Mouse (Mus musculus): ENCODE results near the gene H2afz.
"Not testable (repeated sequence)": the region's sequence is repeated elsewhere in the genome, so short reads cannot be mapped to it uniquely, and the experiment has no call there.

The H2afz gene

DNA sequence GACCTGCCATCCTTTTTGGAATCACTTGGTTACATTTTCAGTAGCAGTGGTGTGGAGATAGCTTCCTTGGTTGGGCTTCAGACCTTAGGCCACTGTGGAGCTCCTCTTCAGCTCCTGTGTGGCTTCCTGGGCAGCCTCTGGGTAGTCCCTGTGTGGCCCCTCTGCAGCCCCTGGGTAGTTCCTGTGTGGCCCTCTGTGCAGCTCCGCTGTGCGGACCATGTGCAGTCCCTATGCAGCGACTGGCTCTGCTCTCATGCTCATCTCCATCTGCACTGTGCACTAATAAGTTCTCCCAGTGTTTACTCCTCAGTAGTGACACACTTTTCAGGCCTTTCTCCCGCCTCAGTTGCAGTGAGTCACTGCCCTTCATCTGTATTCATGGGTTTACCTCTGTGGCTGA lies 27.8 kb downstream of the H2afz start:
- no peak overlapping the region for H3K4me3 ChIP-seq (replicated peaks; ENCODE audit: low read length)
- no peaks in the 10 kb centered on the region for H3K9me3 ChIP-seq (ENCODE audit: low read length)
- 0 out of 2 replicates have a peak, but pooled peaks cover 8% of the 10 kb centered on the region for H3K36me3 ChIP-seq (ENCODE audit: insufficient read depth, low read length)
- no peaks in the 10 kb centered on the region for H3K27me3 ChIP-seq (ENCODE audit: insufficient read depth, low read length)
- no peak for TF ChIP-seq CTCF (conservative IDR thresholded peaks at IDR 0.05; ENCODE audit: low read length)
- no peak for TF ChIP-seq NANOG (IDR thresholded peaks at IDR 0.05; ENCODE audit: borderline replicate concordance, low read length)
- TF ChIP-seq POU5F1 (IDR thresholded peaks at IDR 0.05; ENCODE audit: borderline replicate concordance, low read length), result no peak
- peaks cover 30% of the 10 kb centered on the region for H3K4me1 ChIP-seq (replicated peaks; ENCODE audit: low read depth, low read length)

DNA sequence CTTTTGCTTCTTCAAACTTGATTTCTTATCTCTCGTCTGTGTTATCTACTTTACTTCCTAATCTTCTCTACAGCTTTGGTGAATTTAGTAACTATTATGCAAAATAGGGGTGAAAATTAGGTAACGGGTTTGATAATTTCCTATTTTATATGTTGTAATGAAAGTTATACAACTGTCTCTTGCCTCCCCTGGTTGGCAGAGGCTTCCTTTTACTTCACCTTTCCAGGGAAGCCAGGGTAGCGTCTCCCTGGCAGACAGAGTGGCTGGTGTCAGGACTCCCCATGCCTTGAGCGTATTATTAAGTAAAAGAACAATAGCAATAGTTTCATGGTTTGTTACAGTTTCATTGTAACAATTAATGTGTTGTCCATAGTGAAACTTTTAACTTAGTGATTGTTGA lies 29.5 kb downstream of the H2afz start:
- TF ChIP-seq CTCF (conservative IDR thresholded peaks at IDR 0.05; ENCODE audit: low read length) (no peak), NANOG (IDR thresholded peaks at IDR 0.05; ENCODE audit: borderline replicate concordance, low read length) (no peak), POU5F1 (IDR thresholded peaks at IDR 0.05; ENCODE audit: borderline replicate concordance, low read length) (no peak)
- no peaks in the 10 kb centered on the region for H3K27me3 ChIP-seq (ENCODE audit: insufficient read depth, low read length)
- no peaks in the 10 kb centered on the region for H3K9me3 ChIP-seq (ENCODE audit: low read length)
- H3K4me3 ChIP-seq (replicated peaks; ENCODE audit: low read length), result no peak overlapping the region
- H3K4me1 ChIP-seq (replicated peaks; ENCODE audit: low read depth, low read length), result peaks cover 16% of the 10 kb centered on the region
- H3K36me3 ChIP-seq (ENCODE audit: insufficient read depth, low read length), result peaks cover 18% of the 10 kb centered on the region; the same call in 1 of the 2 replicates

DNA sequence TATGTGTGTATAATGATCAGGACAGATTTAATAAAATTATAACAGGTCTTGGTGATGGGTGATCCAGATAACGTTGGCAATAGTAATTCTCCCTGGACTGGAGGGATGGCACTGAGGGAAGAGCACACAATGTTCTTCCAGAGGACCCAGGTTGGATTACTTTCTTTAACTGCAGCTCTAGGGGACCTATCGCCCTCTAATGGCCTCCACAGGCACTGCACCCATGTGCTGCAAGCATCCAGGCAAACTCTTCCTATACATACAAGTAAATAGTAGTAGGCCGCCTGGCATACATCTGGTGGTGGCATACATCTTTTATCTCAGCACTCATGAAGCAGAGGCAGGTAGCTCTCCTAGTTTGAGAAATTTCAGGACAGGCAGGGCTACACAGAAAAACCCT lies 30.9 kb downstream of the H2afz start:
- Histone ChIP-seq H3K4me1 (replicated peaks; ENCODE audit: low read depth, low read length) (peaks cover 11% of the 10 kb centered on the region), H3K9me3 (ENCODE audit: low read length) (no peaks in the 10 kb centered on the region), H3K27me3 (ENCODE audit: insufficient read depth, low read length) (no peaks in the 10 kb centered on the region), H3K36me3 (ENCODE audit: insufficient read depth, low read length) (peaks cover 10% of the 10 kb centered on the region; the same call in 1 of the 2 replicates), H3K4me3 (replicated peaks; ENCODE audit: low read length) (no peak overlapping the region)
- TF ChIP-seq NANOG (IDR thresholded peaks at IDR 0.05; ENCODE audit: borderline replicate concordance, low read length), result no peak
- TF ChIP-seq CTCF (conservative IDR thresholded peaks at IDR 0.05; ENCODE audit: low read length), result peak; percentile 38

- Histone ChIP-seq H3K27me3 (ENCODE audit: insufficient read depth, low read length) (no peaks in the 10 kb centered on the region), H3K36me3 (ENCODE audit: insufficient read depth, low read length) (peaks cover 10% of the 10 kb centered on the region; the same call in 1 of the 2 replicates), H3K4me3 (replicated peaks; ENCODE audit: low read length) (no peak overlapping the region), H3K4me1 (replicated peaks; ENCODE audit: low read depth, low read length) (peaks cover 7% of the 10 kb centered on the region), H3K9me3 (ENCODE audit: low read length) (no peaks in the 10 kb centered on the region)
- no peak for TF ChIP-seq CTCF (conservative IDR thresholded peaks at IDR 0.05; ENCODE audit: low read length)
- TF ChIP-seq POU5F1 (IDR thresholded peaks at IDR 0.05; ENCODE audit: borderline replicate concordance, low read length), result no peak
- TF ChIP-seq NANOG (IDR thresholded peaks at IDR 0.05; ENCODE audit: borderline replicate concordance, low read length), result no peak
Observed at GRCm38 (mm10) chr3:137896386-137896785, 32.1 kb downstream of the H2afz start.

GRCm38 (mm10) chr3:137896867-137897266 lies 32.6 kb downstream of the H2afz start:
- H3K36me3 ChIP-seq (ENCODE audit: insufficient read depth, low read length), result peaks cover 10% of the 10 kb centered on the region; the same call in 1 of the 2 replicates
- no peaks in the 10 kb centered on the region for H3K27me3 ChIP-seq (ENCODE audit: insufficient read depth, low read length)
- H3K4me3 ChIP-seq (replicated peaks; ENCODE audit: low read length), result no peak overlapping the region
- no peaks in the 10 kb centered on the region for H3K9me3 ChIP-seq (ENCODE audit: low read length)
- H3K4me1 ChIP-seq (replicated peaks; ENCODE audit: low read depth, low read length), result peaks cover 4% of the 10 kb centered on the region
- TF ChIP-seq CTCF (conservative IDR thresholded peaks at IDR 0.05; ENCODE audit: low read length) (no peak), NANOG (IDR thresholded peaks at IDR 0.05; ENCODE audit: borderline replicate concordance, low read length) (no peak), POU5F1 (IDR thresholded peaks at IDR 0.05; ENCODE audit: borderline replicate concordance, low read length) (no peak)

DNA sequence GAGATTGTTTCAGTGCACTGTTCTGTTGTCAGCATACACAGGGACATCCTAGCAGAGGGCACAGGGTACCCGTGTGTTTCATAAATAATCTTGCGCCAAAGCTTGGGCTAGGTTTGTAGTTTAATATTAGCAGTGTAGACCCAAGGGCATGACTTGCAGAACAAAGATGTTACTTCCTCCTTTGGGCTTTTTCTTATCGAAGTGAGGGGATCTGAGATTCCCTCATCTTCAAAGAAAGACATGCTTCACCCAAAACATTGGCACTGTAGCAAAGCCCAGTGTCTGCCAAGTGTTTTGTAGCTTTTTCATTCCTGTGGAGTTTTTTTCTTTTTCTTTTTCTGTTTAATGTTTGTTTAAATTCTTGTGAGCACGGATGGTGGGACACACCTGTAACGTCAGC lies 33.4 kb downstream of the H2afz start:
- H3K4me3 ChIP-seq (replicated peaks; ENCODE audit: low read length), result no peak overlapping the region
- no peaks in the 10 kb centered on the region for H3K4me1 ChIP-seq (replicated peaks; ENCODE audit: low read depth, low read length)
- TF ChIP-seq CTCF (conservative IDR thresholded peaks at IDR 0.05; ENCODE audit: low read length) (no peak), NANOG (IDR thresholded peaks at IDR 0.05; ENCODE audit: borderline replicate concordance, low read length) (no peak), POU5F1 (IDR thresholded peaks at IDR 0.05; ENCODE audit: borderline replicate concordance, low read length) (no peak)
- H3K36me3 ChIP-seq (ENCODE audit: insufficient read depth, low read length), result peaks cover 15% of the 10 kb centered on the region
- no peaks in the 10 kb centered on the region for H3K27me3 ChIP-seq (ENCODE audit: insufficient read depth, low read length)
- no peaks in the 10 kb centered on the region for H3K9me3 ChIP-seq (ENCODE audit: low read length)

DNA sequence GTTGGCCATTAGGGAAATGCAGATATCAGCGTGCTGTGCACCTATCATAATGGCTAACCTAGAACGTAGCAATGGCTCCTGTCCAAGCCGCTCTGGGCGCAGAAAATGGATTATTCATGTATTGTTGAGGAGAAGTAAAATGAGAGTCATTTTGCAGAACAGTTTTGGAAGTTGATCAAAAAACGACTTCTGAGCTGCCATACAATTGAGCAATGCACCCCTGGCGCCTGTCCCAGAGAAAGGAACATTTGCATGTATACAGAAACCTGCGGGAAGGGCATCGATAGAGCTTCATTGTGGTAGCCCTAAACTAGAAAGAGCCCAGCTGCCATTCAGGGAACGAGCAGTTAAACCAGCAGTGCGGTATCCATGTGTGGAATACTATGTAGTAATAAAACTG lies 35.9 kb downstream of the H2afz start:
- Histone ChIP-seq H3K4me3 (replicated peaks; ENCODE audit: low read length) (no peak overlapping the region), H3K27me3 (ENCODE audit: insufficient read depth, low read length) (no peaks in the 10 kb centered on the region), H3K9me3 (ENCODE audit: low read length) (no peaks in the 10 kb centered on the region), H3K4me1 (replicated peaks; ENCODE audit: low read depth, low read length) (no peaks in the 10 kb centered on the region), H3K36me3 (ENCODE audit: insufficient read depth, low read length) (peaks cover 17% of the 10 kb centered on the region)
- TF ChIP-seq POU5F1 (IDR thresholded peaks at IDR 0.05; ENCODE audit: borderline replicate concordance, low read length), result no peak
- no peak for TF ChIP-seq NANOG (IDR thresholded peaks at IDR 0.05; ENCODE audit: borderline replicate concordance, low read length)
- no peak for TF ChIP-seq CTCF (conservative IDR thresholded peaks at IDR 0.05; ENCODE audit: low read length)

- TF ChIP-seq POU5F1 (IDR thresholded peaks at IDR 0.05; ENCODE audit: borderline replicate concordance, low read length), result no peak
- TF ChIP-seq NANOG (IDR thresholded peaks at IDR 0.05; ENCODE audit: borderline replicate concordance, low read length), result no peak
- no peak for TF ChIP-seq CTCF (conservative IDR thresholded peaks at IDR 0.05; ENCODE audit: low read length)
- Histone ChIP-seq H3K4me1 (replicated peaks; ENCODE audit: low read depth, low read length) (peaks cover 7% of the 10 kb centered on the region), H3K27me3 (ENCODE audit: insufficient read depth, low read length) (no peaks in the 10 kb centered on the region), H3K36me3 (ENCODE audit: insufficient read depth, low read length) (no peaks in the 10 kb centered on the region), H3K9me3 (ENCODE audit: low read length) (no peaks in the 10 kb centered on the region), H3K4me3 (replicated peaks; ENCODE audit: low read length) (no peak overlapping the region)
Observed at GRCm38 (mm10) chr3:137913093-137913492, 48.8 kb downstream of the H2afz start.

GRCm38 (mm10) chr3:137914567-137914966 lies 50.3 kb downstream of the H2afz start:
- not testable (repeated sequence) for H3K36me3 ChIP-seq (ENCODE audit: insufficient read depth, low read length); H3K4me3 ChIP-seq (replicated peaks; ENCODE audit: low read length); H3K27me3 ChIP-seq (ENCODE audit: insufficient read depth, low read length); H3K9me3 ChIP-seq (ENCODE audit: low read length)
- H3K4me1 ChIP-seq (replicated peaks; ENCODE audit: low read depth, low read length), result peaks cover 13% of the 10 kb centered on the region

Measured in E14TG2a.4 (cell line).